Mouse (Mus musculus) liver, postnatal 0 days (tissue): Measurements from ENCODE around the gene Abraxas2. TPM values are rescaled to one million over a fixed set of nuclear protein-coding genes. Genes with fewer than 3 reads are reported as not detected.
A peak's percentile ranks its signal among the peaks of the same experiment; 100 is the strongest.

ENCODE experiments used
- ATAC-seq: fragments of 200-750 bp; cut with Nextera tagmentation; 2 replicates; pipeline ENCODE4 v1.8.0; 2017; ENCODE audit warnings: mild to moderate bottlenecking, moderate library complexity
- DNase-seq: peaks from one replicate; pipeline ENCODE4 v3.0.0-alpha.2; 2016
- H3K27ac ChIP-seq: fragments of 300-500 bp; sonication (generic); 2 replicates; pipeline ENCODE4 v1.5.1; 2014; ENCODE audit warnings: antibody characterized with exemption, moderate library complexity, mild to moderate bottlenecking, low read depth
- H3K27me3 ChIP-seq: fragments of 300-500 bp; sonication (generic); 2 replicates; pipeline ENCODE4 v1.6.1; 2014; ENCODE audit warnings: low read length, control low read depth, mixed read lengths; ENCODE audit not compliant: insufficient read depth
- H3K36me3 ChIP-seq: fragments of 300-500 bp; sonication (generic); replicated peaks from 2 replicates; pipeline ENCODE4 v1.6.1; 2014; ENCODE audit warnings: mild to moderate bottlenecking, control low read depth, low read length, moderate library complexity, mixed read lengths; ENCODE audit not compliant: insufficient read depth
- H3K4me1 ChIP-seq: fragments of 300-500 bp; sonication (generic); 2 replicates; pipeline ENCODE4 v1.6.1; 2014; ENCODE audit warnings: antibody characterized with exemption, mild to moderate bottlenecking, control low read depth; ENCODE audit not compliant: insufficient read depth
- H3K4me2 ChIP-seq: fragments of 300-500 bp; sonication (generic); 2 replicates; pipeline ENCODE4 v1.6.1; 2014; ENCODE audit warnings: low read depth, mild to moderate bottlenecking, low read length, moderate library complexity, mixed read lengths
- H3K4me3 ChIP-seq: fragments of 300-500 bp; sonication (generic); 2 replicates; pipeline ENCODE4 v1.5.1; 2014; ENCODE audit warnings: low read depth, low read length
- H3K9ac ChIP-seq: fragments of 300-500 bp; sonication (generic); replicated peaks from 2 replicates; pipeline ENCODE4 v1.6.1; 2014; ENCODE audit warnings: mild to moderate bottlenecking, moderate library complexity
- H3K9me3 ChIP-seq: fragments of 300-500 bp; sonication (generic); 2 replicates; pipeline ENCODE4 v1.6.1; 2016; ENCODE audit warnings: mild to moderate bottlenecking, control low read depth, low read length, mixed read lengths
- CTCF ChIP-seq: sonication (generic); IDR thresholded peaks from 2 replicates; pipeline ENCODE4 v1.5.1; 2016; ENCODE audit warnings: antibody characterized with exemption, low read depth
- EP300 ChIP-seq: IDR thresholded peaks from 2 replicates; pipeline ENCODE4 v1.6.1; 2016; ENCODE audit warnings: antibody characterized with exemption, low read depth, mild to moderate bottlenecking
- WGBS: fragments of 180-500 bp; shearing (Covaris S2); extraction: QIAGEN DNeasy Blood & Tissue Kit; methylation state at CpG from one replicate; pipeline ENCODE4 v1.1.7; 2014; ENCODE audit not compliant: insufficient replicate concordance; 5-methylcytosine and 5-hydroxymethylcytosine counted together
- polyA plus RNA-seq: library from polyadenylated mRNA; unstranded; fragments of >200 nt; fragmentation: Nextera tagmentation; extraction: Ambion mirVana; gene quantifications from 2 replicates; pipeline ENCODE4 v1.2.1, GENCODE M21; 2015

Gene Abraxas2
- polyA plus RNA-seq: 13.0 and 15.5 TPM in 2 replicates

DNA sequence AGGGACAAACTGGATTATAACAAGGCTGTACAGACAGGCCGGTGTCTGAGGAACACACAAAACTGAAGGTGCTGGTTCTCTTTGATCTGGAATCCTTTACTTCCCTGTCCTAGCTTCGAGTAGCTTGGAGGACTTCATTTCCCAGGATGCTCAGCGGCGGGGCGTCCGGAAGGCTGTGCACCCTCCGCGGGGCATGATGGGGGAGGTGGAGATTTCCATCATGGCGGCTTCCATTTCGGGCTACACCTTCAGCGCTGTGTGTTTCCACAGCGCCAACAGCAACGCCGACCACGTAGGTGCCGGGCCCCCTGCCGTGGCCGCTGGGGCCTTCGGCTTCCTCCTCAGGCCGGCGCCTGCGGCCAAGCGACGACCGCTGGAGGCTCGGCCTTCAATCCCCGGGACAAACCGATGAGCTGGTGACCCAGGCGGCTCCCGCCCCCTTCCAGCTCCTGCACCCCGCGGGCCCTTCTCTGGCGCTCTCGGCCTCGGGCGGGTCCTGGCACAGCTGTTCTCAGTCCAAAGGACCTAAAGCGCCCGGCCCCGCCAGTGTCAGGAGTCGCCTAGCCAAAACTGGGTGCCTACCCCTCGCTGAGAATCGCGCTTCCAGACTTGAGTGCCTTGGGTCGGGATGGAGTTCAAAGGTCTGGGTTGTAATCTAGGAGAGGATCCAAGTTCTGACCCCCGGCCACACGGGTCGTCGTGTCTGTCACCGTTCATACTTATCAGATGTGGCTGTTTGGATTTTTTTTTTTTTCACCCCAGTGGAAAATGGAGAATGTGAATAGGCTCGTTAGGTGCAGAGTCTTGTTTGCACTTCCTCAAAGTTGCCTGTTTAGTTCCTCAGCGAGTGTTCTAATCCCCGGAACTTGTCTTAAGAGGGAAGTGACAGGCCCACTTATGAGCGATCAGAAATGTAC is at the start of gene Abraxas2:
Gene Abraxas2 (plus strand): TSS at position 184 of the 917 bp plus-strand sequence.
- ATAC-seq: peak; percentile 96
- TF ChIP-seq EP300 (no peak), CTCF (no peak)
- peak; percentile 94 for DNase-seq
- under 1% methylated on average over 53 of the region's 53 CpGs for WGBS
- peaks cover 13% of the 10 kb centered on the region; the same call in 1 of the 2 replicates for H3K4me1 ChIP-seq
- no peaks in the 10 kb centered on the region for H3K9me3 ChIP-seq
- H3K27ac ChIP-seq: peak within 1 kb of the TSS; percentile 93
- H3K4me3 ChIP-seq: peak within 1 kb of the TSS; percentile 93
- no peaks in the 10 kb centered on the region for H3K27me3 ChIP-seq
- H3K4me2 ChIP-seq: peak within 1 kb of the TSS; percentile 82
- H3K36me3 ChIP-seq: peaks cover 2% of the 10 kb centered on the region; the same call in 1 of the 2 replicates
- peak within 1 kb of the TSS; percentile 90 for H3K9ac ChIP-seq

GRCm38 (mm10) chr7:132809721-132810120 is 49.3 kb upstream of the Abraxas2 start:
- DNase-seq: no peak
- 0 out of 2 replicates have a peak overlapping the region, but pooled peaks have one; percentile 77 for H3K27ac ChIP-seq
- no peak overlapping the region for H3K9ac ChIP-seq
- no peak for TF ChIP-seq EP300
- TF ChIP-seq CTCF: no peak
- H3K4me3 ChIP-seq: no peak overlapping the region; the same call in 1 of the 2 replicates
- H3K9me3 ChIP-seq: no peaks in the 10 kb centered on the region
- H3K4me2 ChIP-seq: peak overlapping the region; percentile 48
- 57% methylated on average over 6 of the region's 6 CpGs for WGBS
- peaks cover 6% of the 10 kb centered on the region; the same call in 1 of the 2 replicates for H3K36me3 ChIP-seq
- H3K27me3 ChIP-seq: no peaks in the 10 kb centered on the region
- no peak for ATAC-seq
- peaks cover 49% of the 10 kb centered on the region for H3K4me1 ChIP-seq

GRCm38 (mm10) chr7:132810368-132810767 is 48.7 kb upstream of the Abraxas2 start:
- peaks cover 42% of the 10 kb centered on the region for H3K4me1 ChIP-seq
- 0 out of 2 replicates have a peak overlapping the region, but pooled peaks have one; percentile 24 for H3K9ac ChIP-seq
- no peak for TF ChIP-seq CTCF
- no peak for TF ChIP-seq EP300
- no peak for ATAC-seq
- peaks cover 3% of the 10 kb centered on the region; the same call in 1 of the 2 replicates for H3K36me3 ChIP-seq
- no peak overlapping the region; the same call in 1 of the 2 replicates for H3K27ac ChIP-seq
- H3K4me2 ChIP-seq: peak overlapping the region; percentile 48
- DNase-seq: no peak
- no peaks in the 10 kb centered on the region for H3K27me3 ChIP-seq
- 43% methylated on average over 6 of the region's 6 CpGs for WGBS
- H3K4me3 ChIP-seq: no peak overlapping the region
- H3K9me3 ChIP-seq: no peaks in the 10 kb centered on the region

DNA sequence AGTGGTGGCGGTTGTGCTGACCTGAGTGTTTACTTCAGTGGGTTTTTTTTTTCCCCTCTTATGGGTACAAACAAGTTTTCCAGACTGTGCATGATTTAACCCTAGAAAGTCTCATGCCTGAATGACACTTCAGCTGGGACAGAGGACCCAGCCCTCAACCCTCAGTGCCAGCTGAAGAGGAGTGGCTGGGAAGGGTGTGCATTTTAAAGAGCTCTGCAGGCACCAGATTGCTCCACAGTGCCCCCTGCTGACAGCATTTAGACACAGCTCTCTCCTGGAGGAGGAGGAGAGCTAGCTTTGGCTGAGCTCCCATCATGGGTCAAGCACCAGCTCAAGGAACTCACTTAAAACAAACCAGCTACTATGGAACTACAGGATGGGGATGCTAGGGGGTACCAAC is 48.1 kb upstream of the Abraxas2 start:
- peak; percentile 73 for ATAC-seq
- Histone ChIP-seq H3K9me3 (no peaks in the 10 kb centered on the region), H3K4me3 (peak overlapping the region; percentile 80), H3K9ac (no peak overlapping the region), H3K27me3 (no peaks in the 10 kb centered on the region), H3K4me2 (peak overlapping the region; percentile 95), H3K4me1 (peaks cover 37% of the 10 kb centered on the region), H3K36me3 (0 out of 2 replicates have a peak, but pooled peaks cover 3% of the 10 kb centered on the region), H3K27ac (peak overlapping the region; percentile 89)
- peak; percentile 93 for DNase-seq
- TF ChIP-seq EP300 (no peak), CTCF (peak; percentile 97)
- WGBS: 88% methylated on average over 1 of the region's 1 CpGs

GRCm38 (mm10) chr7:132811716-132812618 is 47.1 kb upstream of the Abraxas2 start:
- Histone ChIP-seq H3K27ac (peak overlapping the region; percentile 89), H3K27me3 (no peaks in the 10 kb centered on the region), H3K4me2 (peak overlapping the region; percentile 95), H3K36me3 (0 out of 2 replicates have a peak, but pooled peaks cover 2% of the 10 kb centered on the region), H3K9me3 (no peaks in the 10 kb centered on the region), H3K4me1 (peaks cover 31% of the 10 kb centered on the region), H3K9ac (peak overlapping the region; percentile 77), H3K4me3 (peak overlapping the region; percentile 80)
- TF ChIP-seq CTCF: peak; percentile 34
- no peak for TF ChIP-seq EP300
- 7% methylated on average over 23 of the region's 23 CpGs for WGBS
- no peak for ATAC-seq
- DNase-seq: no peak
